Mouse (Mus musculus) olfactory bulb, adult 2 months (tissue): ENCODE measurements around the gene Dnal4.

Experiments
- CTCF ChIP-seq: fragments of 200-500 bp; IDR thresholded peaks from 2 replicates; pipeline ENCODE4 v1.5.1; 2012; ENCODE audit warnings: low read depth, mild to moderate bottlenecking, low read length, moderate library complexity; ENCODE audit not compliant: insufficient read depth
- POLR2A ChIP-seq: fragments of 200-500 bp; IDR thresholded peaks from 2 replicates; pipeline ENCODE4 v1.6.1; 2012; ENCODE audit warnings: mild to moderate bottlenecking, low read depth, low read length, moderate library complexity; ENCODE audit not compliant: insufficient read depth

GRCm38 (mm10) chr15:79768302-79768701 is 9.3 kb downstream of the Dnal4 start:
- TF ChIP-seq POLR2A (no peak), CTCF (no peak)
